ENCODE assay signal across 11 mouse cellular contexts in genomic region chr10:80095547-80095946, GRCm38 (mm10). TPM values are rescaled to one million over a fixed set of nuclear protein-coding genes. Genes with fewer than 3 reads are reported as not detected.
DNase-seq lines count a peak whose midpoint lies in the region; ATAC-seq and TF ChIP-seq lines count a peak whose summit lies in the region.
"Had no signal": no experiment of that assay in that cellular context is flagged by ENCODE, and none has a peak within 500 bp of the region (broad histone marks: within the 10 kb centered on the region; RNA-seq: fewer than 3 reads in every experiment).

No protein-coding gene starts in this region.

- no peak overlapping the region for H3K4me3 ChIP-seq in stomach, embryonic 15.5 days (replicated peaks)
- no peak overlapping the region for H3K4me3 ChIP-seq in stomach, postnatal 0 days (ENCODE audit: low read depth, low read length)
- H3K4me3 ChIP-seq: erythroblast, embryonic 14.5 days; heart, adult 2 months; limb, embryonic 13.5 days had no signal

- no peaks in the 10 kb centered on the region for H3K27me3 ChIP-seq in stomach, embryonic 15.5 days (replicated peaks)
- H3K27me3 ChIP-seq in stomach, postnatal 0 days (ENCODE audit: control insufficient read depth, insufficient read depth, low read length), result no peaks in the 10 kb centered on the region
- H3K27me3 ChIP-seq: limb, embryonic 13.5 days had no signal

- H3K9ac ChIP-seq in stomach, embryonic 15.5 days, result no peak overlapping the region
- no peak overlapping the region for H3K9ac ChIP-seq in stomach, postnatal 0 days (ENCODE audit: low read length)
- H3K9ac ChIP-seq: limb, embryonic 13.5 days had no signal

- ATAC-seq in stomach, embryonic 15.5 days (ENCODE audit: insufficient read depth, low FRiP score, low read depth), result no peak
- ATAC-seq in stomach, postnatal 0 days (ENCODE audit: low FRiP score, low TSS enrichment), result no peak

- no peak for TF ChIP-seq CTCF in stomach, postnatal 0 days (IDR thresholded peaks at IDR 0.05; ENCODE audit: low read depth)

- WGBS in stomach, embryonic 15.5 days, result 76% methylated on average over 5 of the region's 5 CpGs
- WGBS in stomach, postnatal 0 days, result 72% methylated on average over 5 of the region's 5 CpGs

- H3K4me1 ChIP-seq in stomach, embryonic 15.5 days, result peaks cover 36% of the 10 kb centered on the region
- H3K4me1 ChIP-seq in stomach, postnatal 0 days (replicated peaks; ENCODE audit: control insufficient read depth, insufficient read depth), result peaks cover 12% of the 10 kb centered on the region

- H3K36me3 ChIP-seq in stomach, embryonic 15.5 days, result no peaks in the 10 kb centered on the region
- H3K36me3 ChIP-seq in stomach, postnatal 0 days (ENCODE audit: control insufficient read depth, insufficient read depth, low read length), result no peaks in the 10 kb centered on the region

- H3K27ac ChIP-seq in stomach, embryonic 15.5 days, result 0 out of 2 replicates have a peak overlapping the region, but pooled peaks have one; percentile 16
- no peak overlapping the region for H3K27ac ChIP-seq in stomach, postnatal 0 days (replicated peaks)
- H3K27ac ChIP-seq: heart, adult 2 months; limb, embryonic 13.5 days had no signal

- peak; percentile 64 for DNase-seq in adrenal gland, postnatal 10 days
- no peak for DNase-seq in adrenal gland, postnatal 4 days (ENCODE audit: low spot score in 2 of 2)
- peak; percentile 49 for DNase-seq in kidney, postnatal 14 days
- no peak for DNase-seq in kidney, postnatal 10 days
- no peak for DNase-seq in stomach, postnatal 0 days (ENCODE audit: low spot score)
- DNase-seq in cerebellum, postnatal 10 days, result no peak
- no peak for DNase-seq in left cerebral cortex, postnatal 25 days (ENCODE audit: low spot score in 2 of 2)

- no peak overlapping the region for H3K4me2 ChIP-seq in stomach, embryonic 15.5 days
- H3K4me2 ChIP-seq in stomach, postnatal 0 days (replicated peaks; ENCODE audit: low read depth), result no peak overlapping the region
- H3K4me2 ChIP-seq: limb, embryonic 13.5 days had no signal

- H3K9me3 ChIP-seq in stomach, embryonic 15.5 days, result no peaks in the 10 kb centered on the region
- H3K9me3 ChIP-seq in stomach, postnatal 0 days (ENCODE audit: control insufficient read depth, low read length), result no peaks in the 10 kb centered on the region
- H3K9me3 ChIP-seq: limb, embryonic 13.5 days had no signal

- TF ChIP-seq EP300 in stomach, postnatal 0 days (optimal IDR thresholded peaks at IDR 0.05), result no peak

- intact Hi-C loops in left cerebral cortex, postnatal 25 days (cut with DNase I), result no loop called here

RNA-seq across cellular contexts. Expression of gene Sbno2, which starts 9.8 kb away (rescaled TPM):
- total RNA-seq in adrenal gland, postnatal 10 days (2021), result 10 to 100 TPM; 37.5 to 55.7 TPM
- 10 to 100 TPM; 51.7 to 53.2 TPM for total RNA-seq in adrenal gland, postnatal 4 days (2021)
- 14.8 and 15.9 TPM in 2 replicates for polyA plus RNA-seq in stomach, embryonic 15.5 days (2015; fragmentation: Nextera tagmentation; extraction: Ambion mirVana)
- polyA plus RNA-seq in stomach, postnatal 0 days (2015; fragmentation: Nextera tagmentation; extraction: Ambion mirVana), result 10.7 and 11.0 TPM in 2 replicates
- 10 to 100 TPM; 17.8 to 17.9 TPM for total RNA-seq in left cerebral cortex, postnatal 25 days (2021)

RNA-seq across cellular contexts. Expression of gene Stk11, which starts 20.1 kb away (rescaled TPM):
- total RNA-seq in adrenal gland, postnatal 10 days (2021), result 100 to 1,000 TPM; 133 to 151 TPM
- total RNA-seq in adrenal gland, postnatal 4 days (2021), result 100 to 1,000 TPM; 130 to 139 TPM
- polyA plus RNA-seq in stomach, embryonic 15.5 days (2015; fragmentation: Nextera tagmentation; extraction: Ambion mirVana), result 16.9 and 19.2 TPM in 2 replicates
- 10.3 and 11.2 TPM in 2 replicates for polyA plus RNA-seq in stomach, postnatal 0 days (2015; fragmentation: Nextera tagmentation; extraction: Ambion mirVana)
- 10 to 100 TPM; 92.1 to 95.0 TPM for total RNA-seq in left cerebral cortex, postnatal 25 days (2021)

RNA-seq across cellular contexts. Expression of gene Atp5d, which starts 42.9 kb away (rescaled TPM):
- 100 to 1,000 TPM; 982 to 996 TPM for total RNA-seq in adrenal gland, postnatal 10 days (2021)
- total RNA-seq in adrenal gland, postnatal 4 days (2021), result 100 to 1,000 TPM; 401 to 425 TPM
- polyA plus RNA-seq in stomach, embryonic 15.5 days (2015; fragmentation: Nextera tagmentation; extraction: Ambion mirVana), result 544 and 602 TPM in 2 replicates
- 679 and 705 TPM in 2 replicates for polyA plus RNA-seq in stomach, postnatal 0 days (2015; fragmentation: Nextera tagmentation; extraction: Ambion mirVana)
- 100 to 1,000 TPM; 372 to 381 TPM for total RNA-seq in left cerebral cortex, postnatal 25 days (2021)

RNA-seq across cellular contexts. Expression of gene Cbarp, which starts 45.1 kb away (rescaled TPM):
- total RNA-seq in adrenal gland, postnatal 10 days (2021), result 10 to 100 TPM; 41.6 to 65.6 TPM
- 10 to 100 TPM; 49.1 to 72.7 TPM for total RNA-seq in adrenal gland, postnatal 4 days (2021)
- 5.1 and 6.7 TPM in 2 replicates for polyA plus RNA-seq in stomach, embryonic 15.5 days (2015; fragmentation: Nextera tagmentation; extraction: Ambion mirVana)
- 4.2 and 4.3 TPM in 2 replicates for polyA plus RNA-seq in stomach, postnatal 0 days (2015; fragmentation: Nextera tagmentation; extraction: Ambion mirVana)
- 100 to 1,000 TPM; 487 TPM for total RNA-seq in left cerebral cortex, postnatal 25 days (2021)

RNA-seq across cellular contexts. Expression of gene Gpx4, which starts 48.6 kb away (rescaled TPM):
- total RNA-seq in adrenal gland, postnatal 10 days (2021), result 1,000 to 10,000 TPM; 1,132 to 1,146 TPM
- 100 to 1,000 TPM; 576 to 622 TPM for total RNA-seq in adrenal gland, postnatal 4 days (2021)
- 500 and 567 TPM in 2 replicates for polyA plus RNA-seq in stomach, embryonic 15.5 days (2015; fragmentation: Nextera tagmentation; extraction: Ambion mirVana)
- polyA plus RNA-seq in stomach, postnatal 0 days (2015; fragmentation: Nextera tagmentation; extraction: Ambion mirVana), result 435 and 445 TPM in 2 replicates
- 100 to 1,000 TPM; 504 to 528 TPM for total RNA-seq in left cerebral cortex, postnatal 25 days (2021)

Comparison
In these comparisons a context has a peak if more than half of its experiments do, and no peak if none do; other contexts are left out.
1. DNase-seq: peak in adrenal gland, postnatal 10 days (single experiment) and kidney, postnatal 14 days (single experiment); none in adrenal gland, postnatal 4 days (0 of 2), kidney, postnatal 10 days (single experiment), stomach, postnatal 0 days (single experiment), cerebellum, postnatal 10 days (0 of 2) and left cerebral cortex, postnatal 25 days (0 of 2).